Mouse (Mus musculus): ENCODE measurements around the gene Col2a1.

- TF ChIP-seq CTCF (IDR thresholded peaks at IDR 0.05): no peak
- no peak for TF ChIP-seq EP300 (IDR thresholded peaks at IDR 0.05)
Observed at GRCm38 (mm10) chr15:97990721-97991120, 13.8 kb downstream of the Col2a1 start.
